Mouse (Mus musculus): Measurements from ENCODE around the gene Gfer.

- TF ChIP-seq POLR2A (IDR thresholded peaks at IDR 0.05; ENCODE audit: extremely low read depth, insufficient read depth, low read length) (no peak), CTCF (IDR thresholded peaks at IDR 0.05; ENCODE audit: extremely low read depth, insufficient read depth, low read length) (no peak)
These were observed 27.9 kb upstream of the Gfer start for GRCm38 (mm10) chr17:24723881-24724180.

Data from cortical plate, adult 2 months (tissue).